Mouse (Mus musculus): Measurements from ENCODE around the gene Ano10. TPM values are rescaled to one million over a fixed set of nuclear protein-coding genes. Genes with fewer than 3 reads are reported as not detected.

Ano10 gene
- total RNA-seq, 2 experiments from 2014 or later, result 20.4 to 20.8 TPM

GRCm38 (mm10) chr9:122153436-122153835 lies 140.8 kb downstream of the Ano10 start:
- no peak for DNase-seq

GRCm38 (mm10) chr9:122152501-122152900 lies 141.7 kb downstream of the Ano10 start:
- no peak for DNase-seq

- DNase-seq, result no peak
Measured at GRCm38 (mm10) chr9:122152063-122152462, 142.2 kb downstream of the Ano10 start.

- DNase-seq, result no peak
Measured at GRCm38 (mm10) chr9:122149997-122150826, 144.0 kb downstream of the Ano10 start.

GRCm38 (mm10) chr9:122148356-122148755 lies 145.9 kb downstream of the Ano10 start:
- no peak for DNase-seq

- no peak for DNase-seq
Measured at GRCm38 (mm10) chr9:122146124-122146870, 147.9 kb downstream of the Ano10 start.

GRCm38 (mm10) chr9:122145677-122146076 lies 148.5 kb downstream of the Ano10 start:
- DNase-seq, result no peak

GRCm38 (mm10) chr9:122144776-122145175 lies 149.4 kb downstream of the Ano10 start:
- DNase-seq, result no peak

- DNase-seq, result no peak
Measured at GRCm38 (mm10) chr9:122143219-122143618, 151.0 kb downstream of the Ano10 start.

- no peak for DNase-seq
Measured at GRCm38 (mm10) chr9:122139236-122139635, 155.0 kb downstream of the Ano10 start.

GRCm38 (mm10) chr9:122138371-122139029 lies 155.7 kb downstream of the Ano10 start:
- no peak for DNase-seq

- no peak for DNase-seq
Measured at GRCm38 (mm10) chr9:122137960-122138359, 156.3 kb downstream of the Ano10 start.

- no peak for DNase-seq
Measured at GRCm38 (mm10) chr9:122135885-122136170, 158.4 kb downstream of the Ano10 start.

- DNase-seq, result no peak
Measured at GRCm38 (mm10) chr9:122135095-122135884, 158.9 kb downstream of the Ano10 start.

GRCm38 (mm10) chr9:122132145-122132544 lies 162.1 kb downstream of the Ano10 start:
- DNase-seq, result no peak

GRCm38 (mm10) chr9:122130666-122131065 lies 163.6 kb downstream of the Ano10 start:
- no peak for DNase-seq

- no peak for DNase-seq
Measured at GRCm38 (mm10) chr9:122128686-122129085, 165.5 kb downstream of the Ano10 start.

GRCm38 (mm10) chr9:122127271-122127785 lies 166.9 kb downstream of the Ano10 start:
- no peak for DNase-seq

GRCm38 (mm10) chr9:122126790-122127189 lies 167.4 kb downstream of the Ano10 start:
- no peak for DNase-seq
